Mouse (Mus musculus) stomach, postnatal 0 days (tissue): Measurements from ENCODE around the gene Lrp6. TPM values are rescaled to one million over a fixed set of nuclear protein-coding genes. Genes with fewer than 3 reads are reported as not detected.
A peak's percentile ranks its signal among the peaks of the same experiment; 100 is the strongest.

Source experiments
- ATAC-seq: fragments of 200-750 bp; cut with Nextera tagmentation; 2 replicates; pipeline ENCODE4 v1.8.0; 2017; ENCODE audit not compliant: low FRiP score, low TSS enrichment
- DNase-seq: peaks from one replicate; pipeline ENCODE4 v3.0.0-alpha.2; 2016; ENCODE audit warnings: low spot score
- H3K27ac ChIP-seq: fragments of 300-500 bp; sonication (generic); replicated peaks from 2 replicates; pipeline ENCODE4 v1.5.1; 2014; ENCODE audit warnings: mild to moderate bottlenecking, control low read depth
- H3K27me3 ChIP-seq: fragments of 300-500 bp; sonication (generic); 2 replicates; pipeline ENCODE4 v1.6.1; 2014; ENCODE audit warnings: low read length; ENCODE audit not compliant: control insufficient read depth, insufficient read depth
- H3K36me3 ChIP-seq: fragments of 300-500 bp; sonication (generic); 2 replicates; pipeline ENCODE4 v1.6.1; 2014; ENCODE audit warnings: low read length, mixed read lengths; ENCODE audit not compliant: control insufficient read depth, insufficient read depth
- H3K4me1 ChIP-seq: fragments of 300-500 bp; sonication (generic); replicated peaks from 2 replicates; pipeline ENCODE4 v1.6.1; 2014; ENCODE audit warnings: antibody characterized with exemption; ENCODE audit not compliant: control insufficient read depth, insufficient read depth
- H3K4me2 ChIP-seq: fragments of 300-500 bp; sonication (generic); replicated peaks from 2 replicates; pipeline ENCODE4 v1.6.1; 2014; ENCODE audit warnings: low read depth, mild to moderate bottlenecking, control low read depth, moderate library complexity
- H3K4me3 ChIP-seq: fragments of 300-500 bp; sonication (generic); 2 replicates; pipeline ENCODE4 v1.5.1; 2014; ENCODE audit warnings: low read depth, low read length, control low read depth
- H3K9ac ChIP-seq: fragments of 300-500 bp; sonication (generic); 2 replicates; pipeline ENCODE4 v1.6.1; 2014; ENCODE audit warnings: mild to moderate bottlenecking, low read length, control low read depth, mixed read lengths
- H3K9me3 ChIP-seq: fragments of 300-500 bp; sonication (generic); 2 replicates; pipeline ENCODE4 v1.6.1; 2016; ENCODE audit warnings: low read length; ENCODE audit not compliant: control insufficient read depth
- CTCF ChIP-seq: IDR thresholded peaks from 2 replicates; pipeline ENCODE4 v1.5.1; 2016; ENCODE audit warnings: antibody characterized with exemption, low read depth, mild to moderate bottlenecking, moderate library complexity
- EP300 ChIP-seq: optimal IDR thresholded peaks from 2 replicates; pipeline ENCODE3; 2016; ENCODE audit warnings: antibody characterized with exemption
- WGBS: fragments of 180-500 bp; shearing (Covaris S2); extraction: QIAGEN DNeasy Blood & Tissue Kit; methylation state at CpG from one replicate; pipeline ENCODE4 v1.1.7; 2014; 5-methylcytosine and 5-hydroxymethylcytosine counted together
- polyA plus RNA-seq: library from polyadenylated mRNA; unstranded; fragments of >200 nt; fragmentation: Nextera tagmentation; extraction: Ambion mirVana; gene quantifications from 2 replicates; pipeline ENCODE4 v1.2.1, GENCODE M21; 2015

The Lrp6 gene
- polyA plus RNA-seq, 1 experiment from 2014 or later: 12.1 TPM

GRCm38 (mm10) chr6:134510280-134510679 lies 56.5 kb downstream of the Lrp6 start:
- Histone ChIP-seq H3K27me3 (no peaks in the 10 kb centered on the region), H3K27ac (no peak overlapping the region), H3K4me1 (no peaks in the 10 kb centered on the region; the same call in 1 of the 2 replicates), H3K9ac (no peak overlapping the region), H3K36me3 (peaks cover 8% of the 10 kb centered on the region), H3K4me3 (no peak overlapping the region), H3K9me3 (no peaks in the 10 kb centered on the region), H3K4me2 (no peak overlapping the region)
- no peak for TF ChIP-seq CTCF
- no peak for TF ChIP-seq EP300
- ATAC-seq: no peak
- whole genome bisulfite sequencing: 43% methylated on average over 2 of the region's 2 CpGs
- DNase-seq: no peak

DNA sequence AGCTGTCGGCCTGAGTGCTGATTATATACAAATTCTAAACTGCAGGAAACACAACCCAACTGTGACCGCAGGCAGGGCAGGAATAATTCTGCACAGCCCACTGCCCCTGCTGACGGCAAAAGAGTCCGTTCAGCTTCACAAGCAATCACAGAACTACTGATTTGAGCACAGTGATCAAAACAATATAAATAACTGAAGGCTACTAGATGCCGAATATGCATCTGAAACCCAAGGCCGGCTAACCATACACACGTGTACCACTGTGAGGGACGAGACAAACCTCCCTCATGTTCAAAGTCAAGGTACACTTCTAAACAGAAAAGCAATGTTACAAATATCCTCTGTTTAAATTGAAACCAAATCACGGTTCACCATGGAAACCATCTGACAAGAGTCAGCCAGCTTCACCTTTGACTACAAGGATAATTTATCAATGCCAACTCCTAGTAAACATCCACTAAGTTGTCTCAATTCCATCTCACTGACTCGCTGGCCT lies 57.0 kb downstream of the Lrp6 start:
- no peaks in the 10 kb centered on the region for H3K27me3 ChIP-seq
- TF ChIP-seq CTCF: no peak
- TF ChIP-seq EP300: no peak
- DNase-seq (no peak), ATAC-seq (0 out of 2 replicates have a peak, but pooled peaks have one; percentile 38)
- H3K27ac ChIP-seq: 0 out of 2 replicates have a peak overlapping the region, but pooled peaks have one; percentile 18
- H3K4me3 ChIP-seq: no peak overlapping the region
- H3K4me2 ChIP-seq: no peak overlapping the region
- 24% methylated on average over 10 of the region's 10 CpGs for WGBS
- H3K9me3 ChIP-seq: no peaks in the 10 kb centered on the region
- H3K4me1 ChIP-seq: no peaks in the 10 kb centered on the region; the same call in 1 of the 2 replicates
- peaks cover 8% of the 10 kb centered on the region for H3K36me3 ChIP-seq
- H3K9ac ChIP-seq: no peak overlapping the region

DNA sequence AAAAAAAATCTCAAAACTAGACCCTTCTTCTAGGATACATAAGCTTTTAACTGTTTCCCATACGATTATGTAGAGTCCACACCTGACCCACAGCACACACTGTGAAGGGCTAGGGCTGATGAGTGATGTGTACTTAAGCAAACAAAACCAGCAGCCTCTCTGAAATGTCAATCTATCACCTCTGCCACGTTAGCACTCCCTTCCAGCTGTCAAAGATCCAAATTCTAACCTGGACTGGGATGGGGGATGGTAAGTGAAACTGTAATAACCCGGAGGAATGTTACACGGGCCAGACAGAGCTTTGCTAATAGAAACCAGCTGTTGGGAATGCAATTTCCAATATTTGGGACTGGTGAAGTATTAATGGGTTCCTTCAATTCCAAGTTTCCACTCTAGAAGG lies 61.9 kb downstream of the Lrp6 start:
- DNase-seq: no peak
- Histone ChIP-seq H3K27me3 (no peaks in the 10 kb centered on the region), H3K9ac (no peak overlapping the region), H3K4me2 (no peak overlapping the region), H3K4me1 (no peaks in the 10 kb centered on the region; the same call in 1 of the 2 replicates), H3K4me3 (no peak overlapping the region), H3K27ac (no peak overlapping the region), H3K9me3 (no peaks in the 10 kb centered on the region), H3K36me3 (peaks cover 8% of the 10 kb centered on the region)
- ATAC-seq: peak; percentile 66; the same call in 1 of the 2 replicates
- TF ChIP-seq CTCF (no peak), EP300 (no peak)
- 19% methylated on average over 4 of the region's 4 CpGs for WGBS

DNA sequence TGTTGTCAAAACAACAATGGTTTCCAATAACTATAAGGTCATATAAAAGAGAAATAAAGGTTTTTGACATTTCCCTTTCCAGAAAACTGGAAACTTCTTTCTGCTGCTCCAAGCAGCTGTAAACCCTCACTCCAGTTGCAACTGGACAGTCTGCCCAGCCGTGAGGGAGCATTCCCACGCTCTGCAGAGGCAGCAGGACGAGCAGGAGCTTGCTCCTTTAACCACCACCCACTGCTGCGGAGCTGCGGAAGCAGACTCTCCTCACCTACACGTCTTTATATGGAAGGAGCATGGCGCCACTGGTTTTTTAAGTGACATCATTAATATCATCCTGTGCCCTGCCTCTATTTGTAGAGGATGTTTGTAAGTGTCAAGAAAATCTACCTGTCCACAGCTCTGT lies 64.4 kb downstream of the Lrp6 start:
- H3K27me3 ChIP-seq: no peaks in the 10 kb centered on the region
- H3K4me2 ChIP-seq: no peak overlapping the region
- 38% methylated on average over 7 of the region's 7 CpGs for WGBS
- H3K9me3 ChIP-seq: no peaks in the 10 kb centered on the region
- H3K4me3 ChIP-seq: no peak overlapping the region
- peaks cover 7% of the 10 kb centered on the region for H3K36me3 ChIP-seq
- TF ChIP-seq EP300 (no peak), CTCF (no peak)
- no peak for DNase-seq
- no peak for ATAC-seq
- no peak overlapping the region for H3K9ac ChIP-seq
- no peak overlapping the region for H3K27ac ChIP-seq
- H3K4me1 ChIP-seq: no peaks in the 10 kb centered on the region

- no peak overlapping the region for H3K4me2 ChIP-seq
- H3K4me1 ChIP-seq: no peaks in the 10 kb centered on the region
- no peak overlapping the region for H3K4me3 ChIP-seq
- no peaks in the 10 kb centered on the region for H3K27me3 ChIP-seq
- ATAC-seq (no peak), DNase-seq (no peak)
- peaks cover under 1% of the 10 kb centered on the region for H3K36me3 ChIP-seq
- H3K9me3 ChIP-seq: no peaks in the 10 kb centered on the region
- H3K9ac ChIP-seq: no peak overlapping the region
- 43% methylated on average over 10 of the region's 10 CpGs for WGBS
- TF ChIP-seq CTCF: no peak
- no peak for TF ChIP-seq EP300
- H3K27ac ChIP-seq: no peak overlapping the region
Measured at GRCm38 (mm10) chr6:134500381-134501162, 66.2 kb downstream of the Lrp6 start.

- Histone ChIP-seq H3K4me3 (no peak overlapping the region), H3K36me3 (no peaks in the 10 kb centered on the region; the same call in 1 of the 2 replicates), H3K4me2 (no peak overlapping the region), H3K27me3 (no peaks in the 10 kb centered on the region), H3K9me3 (no peaks in the 10 kb centered on the region), H3K4me1 (no peaks in the 10 kb centered on the region), H3K27ac (no peak overlapping the region), H3K9ac (no peak overlapping the region)
- DNase-seq (no peak), ATAC-seq (no peak)
- WGBS: 41% methylated on average over 2 of the region's 2 CpGs
- TF ChIP-seq CTCF (no peak), EP300 (no peak)
Measured at GRCm38 (mm10) chr6:134499089-134499488, 67.7 kb downstream of the Lrp6 start.
